Mouse (Mus musculus): ENCODE measurements around the gene Abi3. TPM values are rescaled to one million over a fixed set of nuclear protein-coding genes. Genes with fewer than 3 reads are reported as not detected.
A peak's percentile ranks its signal among the peaks of the same experiment; 100 is the strongest.
"Not testable (repeated sequence)": the region's sequence is repeated elsewhere in the genome, so short reads cannot be mapped to it uniquely, and the experiment has no call there.

Abi3 gene
- polyA plus RNA-seq (2012; rRNA removed), result 8.1 and 10.1 TPM in 2 replicates

DNA sequence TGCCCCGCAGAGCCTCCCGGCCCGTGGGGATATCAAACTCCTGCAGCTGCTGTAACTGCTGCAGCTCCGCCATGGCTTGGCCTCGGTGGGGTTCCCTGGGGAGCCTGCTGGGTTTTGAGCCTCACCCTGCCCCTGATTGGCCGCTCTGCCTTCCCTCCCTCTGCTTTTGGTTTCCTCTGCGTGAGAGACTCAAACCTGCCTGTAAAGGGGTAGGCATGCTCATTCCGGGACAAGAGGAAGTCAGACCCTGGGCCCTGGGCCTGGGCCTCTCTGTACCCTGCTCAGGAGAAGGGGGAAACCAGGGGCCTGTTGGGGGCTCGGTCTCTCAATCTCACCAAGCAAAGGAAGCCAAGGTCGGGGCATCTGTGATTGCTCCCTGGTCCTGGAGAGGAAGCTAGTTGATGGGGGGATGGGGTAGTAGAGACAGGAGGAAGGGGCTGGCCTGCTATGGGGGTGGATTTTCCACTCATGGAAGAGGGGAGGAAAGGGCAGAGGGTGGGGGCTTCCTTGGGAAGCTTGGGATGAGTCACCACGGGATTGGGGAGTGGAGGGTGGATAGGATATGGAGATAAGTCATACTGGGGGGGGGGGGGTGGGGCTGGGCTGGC, at the start of gene Abi3:
Gene Abi3, minus strand, starts transcription at position 403 of the 608 bp plus-strand sequence.
- DNase-seq (ENCODE audit: low spot score), result no peak

DNA sequence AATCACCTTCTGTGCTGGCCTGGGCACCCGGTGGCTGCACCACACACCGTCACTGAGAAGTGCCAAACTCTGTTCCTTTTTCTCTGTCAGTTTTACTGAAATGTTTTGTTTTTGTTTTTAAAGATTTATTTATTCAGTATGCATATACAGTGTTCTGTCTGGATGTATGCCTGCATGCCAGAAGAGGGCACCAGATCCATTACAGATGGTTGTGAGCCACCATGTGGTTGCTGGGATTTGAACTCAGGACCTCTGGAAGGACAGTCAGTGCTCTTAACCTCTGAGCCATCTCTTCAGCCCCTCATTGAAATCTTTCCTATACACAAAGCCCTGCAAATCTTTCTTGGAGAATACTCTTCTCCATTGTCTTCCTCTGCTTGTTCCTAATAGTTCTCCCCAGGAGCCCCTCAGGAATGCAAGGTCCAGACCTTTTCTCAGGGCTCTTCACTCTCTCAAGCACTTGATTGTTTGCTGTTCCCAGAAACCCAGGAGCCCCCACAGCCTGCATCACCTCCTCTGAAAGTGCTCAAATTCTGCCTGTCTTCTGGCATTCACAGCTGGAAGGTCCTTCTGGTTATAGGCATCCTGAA, 48.3 kb upstream of the Abi3 start:
- no peak for DNase-seq (ENCODE audit: low spot score)

DNA sequence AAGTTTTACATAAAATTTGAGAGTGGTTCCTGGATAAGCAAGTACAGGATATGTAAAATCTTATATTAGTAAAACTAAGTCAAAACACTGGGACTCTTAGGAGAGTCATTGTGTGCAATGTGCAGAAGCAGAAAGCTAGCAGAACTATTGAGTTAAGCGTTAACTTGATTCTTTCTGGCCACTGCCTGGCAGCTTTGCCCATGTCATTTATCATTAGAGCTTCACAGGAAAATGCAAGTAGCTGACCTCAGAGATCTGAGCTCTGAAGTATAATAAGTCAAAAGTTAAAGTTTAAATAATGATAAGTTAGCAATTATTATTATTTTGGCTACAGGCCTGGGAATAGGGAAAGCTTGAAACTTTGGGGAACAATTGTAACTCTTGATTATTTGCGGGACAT, 37.6 kb upstream of the Abi3 start:
- not testable (repeated sequence) for DNase-seq (ENCODE audit: low spot score)

DNA sequence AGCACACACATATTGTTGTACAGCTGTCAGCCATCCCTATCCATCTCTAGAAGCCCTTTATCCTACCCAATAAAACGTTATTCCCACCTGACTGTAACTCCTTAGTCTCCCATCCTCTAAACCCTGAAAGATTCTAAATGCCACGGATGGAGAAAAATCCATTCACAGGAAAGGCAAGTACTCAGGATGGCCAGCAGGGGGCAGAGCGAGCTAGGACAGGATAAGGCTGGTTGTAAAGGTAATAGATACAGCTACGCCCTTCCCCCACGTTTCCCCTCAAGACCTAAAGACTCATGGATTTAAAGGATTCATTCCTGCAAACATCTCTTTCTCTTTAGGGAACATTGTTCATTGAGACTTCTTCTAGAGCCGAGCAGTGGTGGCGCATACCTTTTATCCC, 34.0 kb upstream of the Abi3 start:
- DNase-seq (ENCODE audit: low spot score), result no peak

DNA sequence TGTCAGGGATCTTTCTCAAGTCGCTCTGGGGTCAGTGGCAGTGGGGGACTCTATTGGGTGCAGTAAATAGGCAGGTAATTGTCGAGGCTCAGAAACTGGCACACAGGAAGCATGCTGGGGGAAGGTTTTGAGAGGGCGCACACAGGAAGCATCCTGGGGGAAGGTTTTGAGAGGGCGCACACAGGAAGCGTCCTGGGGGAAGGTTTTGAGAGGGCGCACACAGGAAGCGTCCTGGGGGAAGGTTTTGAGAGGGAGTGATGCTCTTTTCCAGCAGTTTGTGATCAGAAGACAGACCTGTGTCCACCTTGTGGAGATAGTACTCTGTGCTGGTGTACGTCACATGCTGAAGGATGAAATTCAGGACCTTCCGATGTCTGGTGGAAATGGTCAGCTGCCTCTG, 33.5 kb upstream of the Abi3 start:
- DNase-seq (ENCODE audit: low spot score), result no peak

DNA sequence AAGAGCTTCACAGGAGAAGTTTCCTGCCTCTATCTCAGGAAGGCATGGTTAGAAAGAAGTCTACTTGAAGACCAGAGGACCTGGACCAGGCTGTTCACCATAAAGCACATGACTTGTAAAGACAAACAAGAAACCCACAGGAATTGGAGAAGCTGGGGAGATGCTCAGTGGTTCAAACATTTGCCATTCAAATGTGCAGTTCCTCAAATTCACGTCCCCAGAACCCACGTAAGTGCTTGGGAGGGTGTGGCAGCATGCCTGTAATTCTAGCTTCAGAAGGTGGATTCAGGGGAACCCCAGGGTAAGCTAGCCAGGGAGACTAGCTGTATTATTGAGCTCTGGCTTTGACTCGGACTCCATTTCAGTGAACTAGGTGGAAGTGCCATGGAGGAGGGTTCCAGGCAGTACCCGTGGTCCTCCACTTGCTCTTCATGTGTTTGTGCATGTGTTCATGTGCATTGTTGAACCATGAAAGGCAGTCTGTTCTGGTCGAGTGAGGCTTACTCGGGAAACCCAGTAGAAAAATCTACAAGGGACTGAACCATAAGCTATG, 27.7 kb upstream of the Abi3 start:
- DNase-seq (ENCODE audit: low spot score), result no peak

DNA sequence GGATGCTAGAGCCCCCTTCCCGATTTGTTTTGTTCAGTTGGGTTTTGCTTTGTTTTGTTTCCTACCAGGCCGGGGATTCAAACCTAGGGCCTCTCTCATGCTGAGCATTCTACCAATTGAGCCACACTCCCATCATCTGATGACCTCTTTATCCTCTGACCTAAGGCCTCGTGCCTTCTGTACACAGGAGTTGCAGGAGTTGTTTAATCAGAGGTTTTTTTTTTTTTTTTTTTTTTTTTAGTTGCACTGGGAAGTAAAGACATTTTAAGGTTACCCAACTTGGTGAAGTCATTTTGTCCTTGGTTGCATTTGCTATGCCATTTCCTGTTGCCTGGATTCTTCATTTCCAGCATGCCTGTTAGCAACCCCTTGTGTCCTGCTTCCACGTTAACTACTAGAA, 27.2 kb upstream of the Abi3 start:
- DNase-seq (ENCODE audit: low spot score), result no peak

DNA sequence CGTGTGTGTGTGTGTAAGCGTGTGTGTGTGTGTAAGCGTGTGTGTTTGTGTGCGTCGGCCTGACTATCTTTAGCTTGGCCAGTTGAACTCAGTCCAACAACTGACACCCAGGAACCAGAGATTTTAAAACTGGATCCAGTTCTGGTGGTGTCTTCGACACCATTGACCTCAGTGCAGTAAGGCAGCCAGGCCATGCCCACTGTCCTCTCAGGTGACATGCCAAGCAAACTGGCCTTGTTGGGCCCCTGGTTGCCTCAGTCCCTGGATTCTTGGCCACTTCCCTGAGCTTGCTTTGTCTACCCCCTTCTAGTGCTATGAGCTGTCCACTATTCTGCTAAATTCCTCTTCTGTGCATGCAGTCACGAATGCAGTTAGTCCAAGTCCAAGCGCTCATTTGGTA, 19.1 kb upstream of the Abi3 start:
- no peak for DNase-seq (ENCODE audit: low spot score)

DNA sequence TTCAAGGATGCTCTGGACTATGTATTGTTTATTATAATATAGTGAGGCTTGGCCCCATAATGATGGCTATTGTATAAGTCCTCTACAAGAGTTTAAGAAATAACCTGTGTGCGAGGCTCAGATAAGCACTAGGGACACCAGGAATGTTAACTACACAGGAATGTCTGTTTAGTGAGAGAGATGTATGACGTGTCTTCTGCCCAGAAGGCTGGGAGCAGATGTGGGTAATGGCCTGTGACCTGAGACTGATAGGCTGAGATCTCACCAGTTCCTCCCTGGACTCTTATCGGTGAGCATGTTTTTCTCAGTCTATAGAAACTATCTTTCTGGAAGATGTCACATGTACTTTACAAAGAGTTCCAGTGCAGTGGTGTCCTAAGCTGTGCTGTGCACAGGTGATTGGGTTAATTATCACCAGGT, 17.8 kb upstream of the Abi3 start:
- no peak for DNase-seq (ENCODE audit: low spot score)

DNA sequence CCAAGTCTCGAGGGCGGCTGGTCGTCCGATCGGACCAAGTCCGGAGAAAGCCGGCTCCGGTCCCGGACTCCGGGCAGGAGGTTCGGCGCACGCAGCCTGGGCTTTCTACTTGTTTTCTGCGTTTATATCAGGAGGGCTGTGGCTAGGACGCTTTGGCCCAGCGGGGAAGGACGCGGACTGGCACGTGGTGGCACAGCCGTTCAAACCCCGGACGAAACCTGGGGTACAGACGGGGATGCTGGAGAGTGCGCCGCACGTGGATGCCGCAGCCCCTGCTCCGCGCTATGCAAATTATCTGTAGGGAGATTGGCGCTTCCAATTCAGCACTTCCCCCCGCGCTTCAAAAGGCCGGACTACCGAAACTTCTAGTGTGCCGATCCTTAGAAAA, 17.2 kb upstream of the Abi3 start:
- DNase-seq (ENCODE audit: low spot score), result no peak

DNA sequence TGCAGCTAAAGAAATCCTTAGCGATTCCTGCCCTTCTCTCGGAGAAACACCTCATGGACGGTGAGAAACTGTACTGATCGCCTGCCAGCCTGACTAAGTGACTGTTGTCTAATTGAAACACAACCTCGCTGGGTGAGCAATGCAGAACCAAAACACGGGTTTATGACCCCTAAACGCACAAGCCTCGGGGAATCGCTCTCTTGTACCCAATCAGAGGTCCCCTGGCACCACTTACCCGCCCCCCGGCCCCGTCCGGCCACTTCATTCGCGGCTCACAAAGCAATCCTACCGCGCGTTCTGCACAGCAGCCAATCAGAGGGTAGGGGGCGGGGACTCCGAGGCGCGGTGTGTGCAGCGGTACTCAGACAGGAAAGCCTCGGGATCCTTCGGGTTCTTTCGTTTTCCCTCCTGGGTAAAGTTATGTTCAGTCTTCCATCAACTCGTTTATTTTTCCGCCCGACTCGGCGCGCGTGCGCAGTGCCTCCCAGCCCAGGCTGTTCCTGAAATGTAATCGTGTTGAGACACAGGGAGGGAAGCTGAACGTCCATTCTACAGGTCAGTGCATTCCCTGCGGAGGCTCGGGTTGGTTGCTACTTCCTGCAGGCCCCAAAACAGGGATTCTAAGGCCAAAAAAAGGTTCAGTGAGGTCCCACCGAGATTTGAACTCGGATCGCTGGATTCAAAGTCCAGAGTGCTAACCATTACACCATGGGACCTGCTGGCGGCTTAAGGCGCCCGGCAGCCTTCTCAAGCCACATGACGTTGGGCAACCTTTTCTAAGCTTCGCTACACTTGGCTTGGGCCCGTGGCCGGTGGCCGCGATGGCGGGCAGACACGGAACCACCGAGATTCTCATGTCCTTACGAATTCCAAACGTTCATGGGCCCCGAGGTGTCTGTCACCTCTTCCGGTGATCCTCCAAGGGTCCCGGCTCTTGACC, 16.5 kb upstream of the Abi3 start:
- DNase-seq (ENCODE audit: low spot score), result peak; percentile 99

DNA sequence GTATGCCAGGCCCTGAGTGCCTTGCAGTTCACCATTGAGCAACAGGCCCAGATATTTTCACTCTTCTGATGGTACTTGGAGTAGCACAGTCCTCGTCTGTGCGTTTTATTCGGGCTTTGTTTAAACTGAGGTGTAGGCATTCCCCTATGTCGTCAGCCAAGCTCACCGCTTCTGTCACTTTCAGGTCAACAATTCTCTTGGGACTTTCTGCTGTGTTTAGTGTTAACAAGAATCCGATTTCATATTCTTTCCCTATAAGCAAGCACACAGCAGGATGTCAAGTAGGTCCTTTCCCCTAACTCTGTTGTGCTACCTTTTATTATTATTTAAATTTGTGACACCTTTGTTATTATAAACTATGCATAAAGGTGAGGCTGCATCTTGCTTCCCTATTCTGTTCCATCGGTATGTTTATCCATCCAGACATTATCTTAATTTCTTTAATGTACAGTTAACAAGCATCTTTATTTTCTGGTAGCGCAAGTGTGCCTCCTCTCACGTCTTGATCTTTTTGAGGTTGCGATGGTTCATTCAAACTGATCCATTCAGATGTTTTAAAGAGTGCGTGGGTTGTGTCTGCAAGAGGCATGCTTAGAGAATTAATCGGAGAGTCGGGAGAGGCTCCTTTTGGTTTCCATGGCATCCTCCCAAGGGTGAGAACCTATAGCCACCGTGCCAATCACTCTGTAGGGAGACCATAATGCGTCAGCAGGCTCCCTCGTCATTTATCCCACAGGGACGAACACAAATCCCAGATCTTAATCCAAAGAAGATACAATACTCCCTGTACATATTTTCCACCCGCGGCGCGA, 15.6 kb upstream of the Abi3 start:
- no peak for DNase-seq (ENCODE audit: low spot score)

DNA sequence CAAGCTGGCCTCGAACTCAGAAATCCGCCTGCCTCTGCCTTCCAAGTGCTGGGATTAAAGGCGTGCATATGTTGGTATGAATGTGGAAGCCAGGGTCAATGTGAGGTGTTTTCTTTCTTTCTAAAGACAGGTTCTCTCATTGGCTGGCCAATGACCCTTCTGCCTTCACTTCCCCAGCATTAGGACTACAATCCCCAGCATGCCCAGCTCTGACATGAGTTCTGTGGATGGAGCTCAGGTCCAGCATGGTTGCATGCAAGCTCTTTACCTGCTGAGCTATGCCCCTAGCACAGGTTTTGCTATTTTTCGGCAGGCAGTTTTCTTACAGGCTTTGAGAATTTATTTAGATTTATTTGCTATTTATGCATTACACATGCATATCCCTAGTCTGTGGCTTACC, 15.0 kb upstream of the Abi3 start:
- no peak for DNase-seq (ENCODE audit: low spot score)

DNA sequence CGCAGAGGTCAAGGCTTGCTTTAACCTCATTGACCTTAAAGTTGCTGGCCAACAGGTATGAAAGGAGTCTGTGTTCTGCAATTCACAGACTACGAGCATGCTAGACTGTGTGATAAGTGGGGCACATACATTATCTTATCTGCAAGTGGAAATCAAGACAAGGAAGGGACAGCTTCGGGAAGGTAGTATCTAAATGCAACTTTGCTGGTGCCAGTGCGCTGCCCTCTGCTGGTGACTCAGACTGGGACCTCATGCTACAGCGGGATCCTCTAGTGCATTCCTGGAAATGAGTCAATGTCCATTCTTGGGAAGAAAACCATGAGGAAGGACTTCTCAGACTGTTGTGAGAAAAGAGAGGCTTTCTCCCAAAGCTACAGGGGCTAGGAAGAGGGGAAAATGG, 11.4 kb upstream of the Abi3 start:
- no peak for DNase-seq (ENCODE audit: low spot score)

DNA sequence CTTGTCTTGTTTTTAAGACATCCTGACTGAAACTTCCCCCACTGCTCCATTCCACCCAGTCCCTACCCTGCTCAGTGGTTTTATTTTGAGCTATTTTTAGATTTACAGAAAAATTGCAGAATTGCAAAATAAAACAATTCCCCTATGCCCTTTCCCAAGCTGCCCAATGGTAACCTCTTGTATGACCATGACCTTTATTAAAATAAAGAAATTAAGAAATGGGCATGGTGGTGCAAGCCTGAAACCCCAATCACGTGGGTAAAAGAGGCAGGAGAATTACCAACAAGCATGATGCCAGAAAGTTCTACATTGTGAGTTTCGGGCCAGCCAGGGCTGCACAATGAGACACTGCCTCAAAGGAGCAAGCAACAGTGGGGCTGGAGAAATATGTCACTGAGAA, 8.6 kb upstream of the Abi3 start:
- DNase-seq (ENCODE audit: low spot score), result no peak

DNA sequence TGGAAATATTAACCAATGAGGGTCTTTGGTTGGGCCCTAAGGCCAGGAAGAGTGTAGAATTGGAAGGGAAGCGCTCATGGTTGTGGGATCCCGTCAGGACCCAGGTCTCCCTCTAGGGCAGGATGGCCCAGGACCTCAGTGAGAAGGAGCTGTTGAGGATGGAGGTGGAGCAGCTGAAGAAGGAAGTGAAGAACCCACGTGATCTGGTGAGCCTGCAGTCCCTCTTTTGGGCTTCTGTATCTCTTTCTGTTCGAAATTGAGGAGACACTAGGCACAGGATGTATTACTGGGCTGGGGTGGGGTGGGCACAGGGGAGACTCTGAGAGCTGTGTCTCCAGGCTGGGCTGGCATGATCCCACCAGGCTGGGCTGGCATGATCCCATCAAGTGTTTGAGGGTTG, 2.7 kb upstream of the Abi3 start:
- DNase-seq (ENCODE audit: low spot score), result no peak

DNA sequence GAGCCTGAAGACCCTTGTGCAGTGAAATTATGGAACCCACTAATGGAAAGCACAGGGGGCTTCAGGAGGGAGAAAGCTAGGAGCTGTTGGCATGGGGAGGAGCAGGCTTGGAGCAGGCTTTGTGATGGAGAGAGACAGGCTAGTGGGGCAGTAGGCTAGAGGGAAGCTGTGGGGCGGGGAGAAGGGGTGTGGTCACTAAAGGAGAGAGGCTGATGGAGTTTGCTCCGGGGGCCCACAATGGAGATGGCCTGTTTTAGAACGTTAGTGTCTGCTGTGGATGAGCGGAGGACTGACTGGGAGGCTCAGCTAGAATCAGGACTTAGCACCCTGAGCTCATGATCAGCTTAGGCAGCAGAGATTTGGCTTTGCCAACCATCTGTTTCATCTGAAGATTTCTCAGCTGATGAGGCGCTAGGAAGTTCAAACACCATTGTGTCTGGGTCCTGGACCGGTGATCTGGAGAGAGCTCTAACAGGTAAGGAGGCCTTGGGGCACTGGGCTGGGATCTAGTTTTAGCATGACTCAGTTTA, 1.2 kb upstream of the Abi3 start:
- no peak for DNase-seq (ENCODE audit: low spot score)

DNA sequence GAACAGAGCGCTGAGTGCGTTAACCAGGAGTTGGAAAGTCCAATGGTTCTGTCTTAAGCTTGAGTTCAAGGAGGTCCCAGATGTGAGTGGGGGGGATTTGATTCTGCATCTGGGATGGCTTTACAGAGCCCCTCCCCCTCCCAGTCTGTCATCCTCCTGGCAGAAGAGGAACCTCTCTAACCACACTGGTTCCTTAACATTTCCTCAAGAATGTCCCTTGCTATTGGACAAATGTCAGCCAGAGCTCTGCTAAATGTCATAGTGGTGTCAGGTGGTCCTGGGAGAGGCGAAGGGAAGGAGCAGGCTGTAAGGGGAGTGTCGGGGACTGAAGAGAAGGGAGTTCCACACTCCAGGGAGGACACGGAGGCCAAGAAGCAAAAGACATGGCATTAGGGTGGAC, 677 bp upstream of the Abi3 start:
- DNase-seq (ENCODE audit: low spot score), result no peak

DNA sequence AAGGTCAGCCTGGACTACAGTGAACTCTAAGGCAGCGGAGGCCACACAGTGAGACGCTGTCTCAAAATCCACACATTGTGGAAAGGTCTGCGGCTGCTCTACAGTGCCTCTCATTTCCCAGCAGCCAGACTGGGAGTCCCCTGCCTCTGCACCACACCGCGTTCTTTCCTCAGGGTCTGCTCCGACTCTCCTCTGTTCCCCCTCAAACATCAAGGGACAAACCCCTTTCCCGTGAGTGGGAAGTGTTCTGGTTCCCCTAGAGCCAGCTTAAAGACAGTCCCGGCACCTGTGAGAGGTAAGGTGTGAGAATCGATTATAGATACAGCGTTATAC, 812 bp downstream of the Abi3 start:
- DNase-seq (ENCODE audit: low spot score), result no peak

DNA sequence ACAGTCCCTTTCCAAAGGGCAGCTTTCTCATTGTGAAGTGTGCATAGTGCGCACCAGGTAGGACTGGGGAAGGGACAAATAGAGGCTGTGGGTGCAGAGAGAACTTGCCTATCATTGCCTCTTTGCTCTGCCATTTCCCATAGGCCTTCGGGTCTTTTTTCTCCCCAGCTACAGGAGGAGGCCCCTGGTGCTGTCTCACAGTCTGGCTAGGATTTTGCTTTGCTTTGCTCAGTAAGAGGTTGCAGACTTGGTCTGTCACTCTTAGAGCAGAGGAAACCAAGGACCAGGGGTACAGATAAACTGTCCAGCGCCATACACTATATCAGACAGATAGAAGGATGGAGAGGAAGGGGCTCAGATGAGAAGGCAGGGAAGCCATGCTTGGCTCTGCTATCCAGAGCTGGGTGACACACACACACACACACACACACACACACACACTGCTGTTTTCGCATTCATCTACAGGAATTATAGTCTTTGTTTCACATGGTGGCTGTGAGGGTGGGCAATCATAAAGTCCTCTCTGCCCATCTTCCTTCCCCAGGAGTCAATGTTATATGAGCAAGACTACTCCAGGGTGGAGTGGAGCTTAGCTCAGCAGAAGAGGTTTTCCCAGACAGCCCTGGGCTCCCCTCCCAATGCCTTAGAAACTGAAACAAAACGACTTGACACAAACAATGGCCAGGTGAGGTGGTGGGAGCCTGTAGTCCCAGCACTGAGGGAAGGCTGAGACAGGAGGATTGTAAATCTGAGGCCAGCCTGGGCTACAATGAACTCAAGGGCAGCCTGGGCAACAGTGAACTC, 1.4 kb downstream of the Abi3 start:
- DNase-seq (ENCODE audit: low spot score), result no peak
